Mouse (Mus musculus) ovary, postnatal 10 days (tissue): Measurements from ENCODE around the gene Nup210l.
"Not testable (repeated sequence)": the region's sequence is repeated elsewhere in the genome, so short reads cannot be mapped to it uniquely, and the experiment has no call there.

ENCODE experiments used
- DNase-seq: peaks from one replicate; pipeline ENCODE4 v3.0.0; 2022; ENCODE audit warnings: low spot score

Nup210l gene

GRCm38 (mm10) chr3:90224331-90224730 is 120.4 kb downstream of the Nup210l start:
- DNase-seq: no peak

- no peak for DNase-seq
Observed at GRCm38 (mm10) chr3:90231075-90231474, 127.1 kb downstream of the Nup210l start.

- peak; percentile 73 for DNase-seq
Observed at GRCm38 (mm10) chr3:90231507-90232333, 127.8 kb downstream of the Nup210l start, which contains the start of gene Jtb. Gene Jtb, plus strand, starts transcription at chr3:90231597.

GRCm38 (mm10) chr3:90241251-90241650 is 137.3 kb downstream of the Nup210l start:
- DNase-seq: no peak

GRCm38 (mm10) chr3:90241669-90242358 is 137.9 kb downstream of the Nup210l start:
- no peak for DNase-seq

GRCm38 (mm10) chr3:90242984-90243775 is 139.2 kb downstream of the Nup210l start, which contains the start of gene Creb3l4:
Gene Creb3l4, minus strand, starts transcription at chr3:90243512.
- DNase-seq: no peak

GRCm38 (mm10) chr3:90245406-90245805 is 141.5 kb downstream of the Nup210l start:
- DNase-seq: no peak

GRCm38 (mm10) chr3:90247630-90247959 is 143.7 kb downstream of the Nup210l start:
- DNase-seq: no peak

- DNase-seq: peak; percentile 78
Observed at GRCm38 (mm10) chr3:90247960-90248745, 144.2 kb downstream of the Nup210l start, which contains the start of gene Slc39a1. Gene Slc39a1, plus strand, starts transcription at chr3:90248172.

GRCm38 (mm10) chr3:90248746-90249100 is 144.8 kb downstream of the Nup210l start:
- no peak for DNase-seq

GRCm38 (mm10) chr3:90250791-90251190 is 146.9 kb downstream of the Nup210l start:
- no peak for DNase-seq

- not testable (repeated sequence) for DNase-seq
Observed at GRCm38 (mm10) chr3:90251731-90252226, 147.8 kb downstream of the Nup210l start.

GRCm38 (mm10) chr3:90252659-90253058 is 148.7 kb downstream of the Nup210l start:
- DNase-seq: not testable (repeated sequence)

- not testable (repeated sequence) for DNase-seq
Observed at GRCm38 (mm10) chr3:90253174-90253573, 149.2 kb downstream of the Nup210l start.

GRCm38 (mm10) chr3:90253653-90254418 is 149.9 kb downstream of the Nup210l start, which contains the start of gene Crtc2:
Gene Crtc2, plus strand, starts transcription at chr3:90254163.
- DNase-seq: peak; percentile 71

- DNase-seq: no peak
Observed at GRCm38 (mm10) chr3:90254419-90255193, 150.7 kb downstream of the Nup210l start.

- DNase-seq: no peak
Observed at GRCm38 (mm10) chr3:90255194-90255565, 151.2 kb downstream of the Nup210l start.

GRCm38 (mm10) chr3:90255784-90256353 is 151.9 kb downstream of the Nup210l start:
- no peak for DNase-seq
